Mouse (Mus musculus) lung, postnatal 10 days (tissue): ENCODE data around the gene Txndc16.

Experiments
- DNase-seq: peaks from one replicate; pipeline ENCODE4 v3.0.0; 2021

The Txndc16 gene

DNA sequence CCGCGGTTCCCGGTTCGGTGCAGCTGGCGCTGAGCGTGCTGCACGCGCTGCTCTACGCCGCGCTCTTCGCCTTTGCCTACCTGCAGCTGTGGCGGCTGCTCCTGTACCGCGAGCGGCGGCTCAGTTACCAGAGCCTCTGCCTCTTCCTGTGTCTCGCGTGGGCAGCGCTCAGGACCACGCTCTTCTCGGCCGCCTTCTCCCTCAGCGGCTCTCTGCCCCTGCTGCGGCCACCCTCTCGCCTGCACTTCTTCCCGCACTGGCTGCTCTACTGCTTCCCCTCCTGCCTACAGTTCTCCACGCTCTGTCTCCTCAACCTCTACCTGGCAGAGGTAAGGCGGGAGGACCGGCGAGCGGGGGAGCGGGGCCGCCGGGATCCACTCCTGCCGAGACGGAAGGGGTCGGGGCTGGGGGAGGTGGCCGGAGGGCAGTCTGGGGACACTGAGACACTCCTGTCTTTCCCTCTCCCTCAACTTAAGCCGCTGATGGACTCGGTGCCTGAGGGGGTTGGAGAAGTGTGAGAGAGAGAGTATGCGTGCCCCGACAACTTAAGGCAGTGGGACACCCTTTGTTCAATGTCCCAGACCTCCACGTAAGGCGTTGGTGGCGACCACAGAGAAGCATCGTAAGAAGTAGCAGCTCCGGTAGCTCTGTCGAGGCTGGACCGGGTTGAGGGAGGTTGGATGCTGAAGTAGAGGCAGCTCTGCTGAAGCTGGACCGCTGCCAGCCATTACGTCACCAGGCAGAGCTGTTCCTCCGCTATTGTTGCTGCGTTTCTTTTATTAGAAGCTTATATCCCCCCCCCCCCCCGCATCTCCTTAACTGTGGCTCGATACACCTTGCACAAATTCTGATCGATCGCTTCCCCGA lies at the start of gene Txndc16:
Gene Txndc16 (minus strand): TSS at position 239 of the 867 bp plus-strand sequence.
- DNase-seq = peak; percentile 83

DNA sequence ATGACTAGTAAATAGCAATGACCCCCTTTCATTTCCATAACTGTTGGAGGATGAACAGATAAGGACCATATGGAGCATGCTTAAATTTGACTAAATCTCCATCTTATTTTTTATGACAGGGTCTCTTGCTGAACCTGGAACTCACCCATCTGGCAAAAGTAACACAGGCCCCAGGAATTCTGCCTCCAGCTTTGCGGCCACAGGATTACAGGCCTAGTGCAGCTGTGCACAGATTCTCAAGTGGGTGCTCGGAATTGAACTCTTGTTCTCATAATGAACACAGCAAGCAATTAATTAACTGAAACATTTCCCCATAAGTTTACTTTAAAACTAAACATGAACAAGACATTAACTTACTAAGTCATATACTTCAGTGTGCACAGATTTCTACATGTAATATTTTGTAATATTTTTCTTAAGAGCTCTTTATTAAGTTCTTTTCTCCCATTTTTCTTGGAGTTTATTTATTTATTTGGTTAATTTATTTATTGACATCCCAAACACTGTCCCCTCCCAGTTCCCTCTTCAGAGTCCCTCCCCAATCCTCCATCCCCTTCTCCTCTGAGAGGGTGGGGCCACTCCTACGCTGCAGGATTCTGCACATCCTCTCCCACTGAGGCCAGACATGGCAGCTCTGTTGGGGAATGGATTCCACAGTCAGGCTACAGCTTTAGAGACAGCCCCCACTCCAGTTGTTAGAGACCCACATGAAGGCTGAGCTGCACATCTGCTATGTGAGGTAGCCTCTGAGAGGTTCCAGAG lies 43.9 kb upstream of the Txndc16 start:
- no peak for DNase-seq

DNA sequence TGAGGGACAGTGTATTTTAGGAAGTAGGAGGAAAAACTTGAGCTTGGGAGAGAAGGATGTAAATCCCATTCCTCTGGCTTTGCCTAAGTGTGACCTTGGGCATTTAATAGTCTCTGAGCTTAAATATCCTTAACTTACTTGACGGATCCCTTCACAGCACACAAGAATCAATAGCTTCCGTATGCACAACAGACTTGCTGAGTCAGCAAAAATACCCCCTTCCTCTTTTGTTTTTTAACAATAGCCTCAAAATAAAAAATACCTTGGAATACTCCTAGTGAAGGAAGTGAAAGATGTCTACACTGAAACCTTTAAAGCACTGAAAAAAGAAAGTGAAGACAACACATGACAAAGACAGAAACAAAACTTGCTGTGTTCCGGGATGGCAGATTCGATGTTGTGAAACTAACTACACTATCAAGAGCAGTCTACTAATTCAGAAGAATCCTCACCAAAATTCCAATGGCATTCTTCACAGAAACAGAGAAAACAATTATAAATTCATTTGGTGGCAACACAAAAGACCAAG lies 31.5 kb upstream of the Txndc16 start:
- DNase-seq = no peak

DNA sequence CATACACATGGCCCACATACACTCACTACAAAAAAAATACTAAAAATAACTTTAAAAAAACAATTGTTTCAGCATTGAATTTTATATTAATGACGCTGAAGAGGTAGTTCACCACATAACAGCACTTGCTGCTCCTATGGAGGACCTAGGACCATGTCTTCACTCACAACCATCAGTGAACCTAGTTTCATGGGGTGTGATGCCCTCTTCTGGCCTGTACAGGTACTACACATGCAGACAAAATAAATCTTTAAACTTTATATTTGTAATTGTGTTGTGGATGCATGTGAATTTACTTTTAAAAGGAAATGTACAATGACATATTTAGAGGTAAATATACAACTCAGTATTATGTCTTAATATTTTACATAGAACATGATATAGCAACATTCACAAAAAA lies 21.5 kb upstream of the Txndc16 start:
- no peak for DNase-seq

DNA sequence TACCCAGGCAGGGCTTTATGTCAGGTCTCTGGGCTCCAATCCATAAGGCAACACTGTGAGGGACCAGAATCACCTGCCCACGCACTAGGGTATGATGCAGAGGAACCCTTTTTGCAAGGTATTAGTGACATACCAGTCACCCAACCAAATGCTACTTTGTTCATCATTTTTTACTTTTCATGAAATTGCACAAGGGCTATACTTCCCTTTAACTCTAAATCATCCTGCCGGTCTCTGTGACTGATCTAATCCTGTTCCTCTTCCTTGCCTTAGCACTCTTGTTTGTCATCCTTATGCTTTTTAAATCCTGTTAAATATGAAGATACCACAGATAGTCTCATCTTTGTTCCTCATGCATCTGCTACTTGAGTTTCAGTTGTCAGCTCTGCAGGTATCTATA lies 18.9 kb upstream of the Txndc16 start:
- DNase-seq = no peak

DNA sequence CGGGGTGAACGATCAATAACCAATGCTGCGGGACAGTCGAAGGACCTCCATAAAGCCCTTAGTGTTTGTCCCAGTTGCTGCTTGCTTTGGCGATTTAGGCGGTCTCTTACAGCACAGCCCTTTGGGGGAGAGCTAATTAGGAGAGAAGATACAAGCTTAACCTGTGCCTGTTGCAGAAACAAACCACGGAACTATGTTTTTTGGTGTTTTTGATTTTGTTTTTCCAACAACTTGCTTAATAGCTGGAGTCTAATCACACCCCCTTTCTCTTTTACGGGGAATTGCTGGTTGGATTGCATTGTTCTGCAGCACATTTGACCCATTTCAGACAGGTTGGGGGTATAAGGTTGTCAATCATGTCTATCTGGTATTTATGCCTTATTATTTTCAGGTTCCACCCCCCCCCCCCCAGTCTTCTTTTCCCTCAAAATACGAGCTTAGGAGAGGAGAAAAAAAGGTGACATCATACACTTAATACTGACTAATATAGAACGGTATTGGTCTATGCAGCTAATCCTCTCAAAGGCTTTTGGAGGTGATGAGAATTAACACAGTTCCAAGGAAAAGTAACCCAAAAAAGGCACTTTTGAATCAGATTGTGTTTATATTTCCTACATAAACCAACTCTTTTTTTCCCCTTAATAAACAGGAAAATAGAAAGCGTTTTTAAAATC lies 966 bp upstream of the Txndc16 start:
- no peak for DNase-seq

DNA sequence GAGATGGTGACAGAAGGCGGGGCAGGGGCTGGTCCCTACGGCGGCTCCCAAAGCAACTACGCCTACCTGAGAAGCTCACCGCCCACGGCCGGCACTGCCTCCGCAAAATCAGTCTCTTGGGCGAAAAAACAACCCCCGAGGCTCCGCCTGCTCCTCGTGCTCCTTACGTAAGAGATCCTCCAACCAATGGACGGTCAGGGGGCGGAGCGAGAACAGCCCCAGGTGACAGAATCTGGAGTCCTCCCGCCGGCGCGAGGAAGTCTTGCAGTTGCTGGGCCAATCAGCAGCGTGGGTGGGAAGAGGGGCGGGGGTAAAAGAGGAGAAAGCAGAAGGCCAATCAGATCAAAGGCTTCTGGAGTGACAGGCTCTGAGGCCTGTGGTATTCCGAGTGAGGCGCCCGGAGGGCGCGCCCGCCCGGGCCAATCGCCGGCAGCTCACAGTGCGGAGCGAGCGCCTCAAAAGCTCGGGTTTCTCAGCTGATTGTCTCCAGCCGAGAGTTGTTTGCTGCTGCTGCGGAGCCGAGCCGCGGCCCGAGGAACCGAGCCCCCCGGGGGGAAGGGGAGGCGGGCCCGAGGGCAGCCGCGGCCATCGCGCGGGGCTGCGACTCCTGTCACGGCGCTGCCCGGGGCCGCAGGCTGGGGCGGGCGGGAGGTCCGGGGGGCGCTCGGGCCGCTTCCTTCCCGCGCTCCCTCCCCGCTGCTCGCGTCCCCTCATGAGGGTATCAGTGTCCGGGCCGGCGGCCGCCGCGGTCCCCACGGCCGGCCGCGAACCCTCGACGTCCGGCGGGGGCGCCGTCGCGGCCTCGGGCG lies 643 bp downstream of the Txndc16 start, which contains the start of gene Gpr137c:
Gene Gpr137c (plus strand): TSS at position 437 of the 809 bp plus-strand sequence.
- peak; percentile 100 for DNase-seq

DNA sequence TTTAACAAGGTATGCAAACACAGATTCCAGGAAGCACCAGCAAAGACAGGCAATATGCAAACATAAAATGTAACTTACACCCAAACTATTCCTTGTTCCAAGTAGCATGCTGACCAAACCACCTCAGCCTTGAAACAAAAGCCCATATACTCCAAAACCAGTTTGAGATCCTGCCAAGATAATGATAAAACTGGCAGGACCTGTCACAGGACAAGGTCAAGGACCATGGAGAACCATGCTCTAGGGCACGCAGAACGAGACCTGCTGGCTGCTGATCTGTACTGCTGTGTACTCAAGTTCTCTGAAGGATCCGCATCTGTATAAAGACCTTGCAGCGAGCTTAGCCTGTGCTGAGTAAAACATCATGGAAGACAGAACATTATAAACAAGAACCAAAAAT lies 2.4 kb downstream of the Txndc16 start:
- no peak for DNase-seq

DNA sequence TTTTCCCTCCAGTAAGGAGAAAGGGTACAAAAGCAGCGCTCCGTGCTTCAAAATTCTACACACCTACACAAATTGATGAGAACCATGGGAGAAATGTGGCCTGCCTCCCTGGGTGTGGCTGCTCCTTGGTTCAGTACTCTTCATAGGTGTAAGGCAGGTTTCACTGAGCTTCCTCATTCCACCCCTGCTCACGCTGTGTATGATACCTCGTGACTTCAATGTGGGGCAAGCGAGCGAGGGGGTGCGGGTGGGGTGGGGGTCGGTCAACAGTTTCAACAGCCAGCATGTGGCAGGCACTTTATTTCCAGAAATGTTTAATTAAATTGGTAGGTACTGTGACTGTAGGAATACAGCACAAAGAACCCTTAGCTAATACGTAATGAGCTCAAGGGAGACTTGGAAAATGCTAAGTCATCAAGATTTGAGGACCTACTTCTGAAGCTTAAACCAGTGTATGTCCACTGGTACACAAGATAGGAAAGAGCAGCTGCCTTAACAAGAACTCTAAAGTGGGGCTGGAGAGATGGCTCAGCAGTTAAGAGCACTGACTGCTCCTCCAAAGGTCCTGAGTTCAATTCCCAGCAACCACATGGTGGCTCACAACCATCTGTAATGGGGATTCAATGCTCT lies 3.3 kb downstream of the Txndc16 start:
- no peak for DNase-seq

DNA sequence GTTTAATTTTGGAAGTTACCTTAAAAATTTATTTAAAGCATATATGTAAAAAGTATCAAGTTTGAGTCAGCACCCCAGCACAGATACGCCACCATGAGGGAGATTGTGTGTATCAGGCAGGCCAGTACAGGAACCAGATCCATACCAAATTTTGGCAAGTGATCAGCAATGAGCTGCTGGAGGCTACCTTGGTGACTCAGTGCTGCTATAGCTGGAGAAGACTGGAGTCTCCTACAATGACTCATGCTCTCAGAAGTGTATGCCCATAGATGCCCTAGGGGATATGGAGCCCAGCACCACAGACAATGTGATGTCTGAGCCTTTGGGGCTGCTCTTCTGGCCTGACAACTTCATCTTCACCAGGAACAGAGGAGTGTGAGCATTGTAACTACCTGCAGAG lies 8.7 kb downstream of the Txndc16 start:
- no peak for DNase-seq

DNA sequence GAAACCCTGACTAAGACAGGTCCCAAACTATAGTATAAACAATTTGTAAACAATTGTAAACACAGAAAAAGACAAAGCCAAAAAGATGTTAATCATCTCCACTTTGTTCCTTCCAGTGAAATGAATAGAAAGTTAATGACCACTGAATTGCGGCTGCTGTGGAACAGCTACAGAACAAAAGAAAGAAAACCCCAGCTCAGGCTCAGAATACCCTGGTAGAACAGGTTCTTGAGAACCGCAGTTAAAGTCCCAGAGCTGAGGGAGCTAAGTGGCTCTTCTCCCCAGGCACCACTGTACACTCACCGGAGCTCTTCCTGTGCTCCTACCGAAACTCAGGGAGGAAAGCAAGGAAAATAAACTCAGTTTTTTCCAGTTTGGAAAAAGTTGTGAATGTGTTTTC lies 9.4 kb downstream of the Txndc16 start:
- DNase-seq = no peak

DNA sequence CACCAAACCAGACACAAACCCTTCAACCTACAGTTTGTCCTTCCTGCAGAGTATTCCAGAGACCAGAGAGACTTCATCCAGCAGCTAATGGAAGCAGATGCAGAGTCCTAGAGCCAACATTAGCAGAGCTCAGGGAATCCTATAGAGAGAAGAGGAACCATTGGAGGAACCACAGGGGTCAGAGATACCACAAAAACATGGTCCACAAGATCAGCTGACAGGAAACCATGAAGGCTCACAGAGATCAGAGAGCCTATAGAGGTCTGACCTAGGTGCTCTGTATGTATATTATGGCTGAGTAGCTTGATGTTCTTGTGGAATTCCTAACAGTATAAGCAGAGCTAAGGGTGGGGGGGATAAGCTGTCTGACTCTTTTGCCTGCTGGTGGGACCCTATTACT lies 19.5 kb downstream of the Txndc16 start:
- no peak for DNase-seq

DNA sequence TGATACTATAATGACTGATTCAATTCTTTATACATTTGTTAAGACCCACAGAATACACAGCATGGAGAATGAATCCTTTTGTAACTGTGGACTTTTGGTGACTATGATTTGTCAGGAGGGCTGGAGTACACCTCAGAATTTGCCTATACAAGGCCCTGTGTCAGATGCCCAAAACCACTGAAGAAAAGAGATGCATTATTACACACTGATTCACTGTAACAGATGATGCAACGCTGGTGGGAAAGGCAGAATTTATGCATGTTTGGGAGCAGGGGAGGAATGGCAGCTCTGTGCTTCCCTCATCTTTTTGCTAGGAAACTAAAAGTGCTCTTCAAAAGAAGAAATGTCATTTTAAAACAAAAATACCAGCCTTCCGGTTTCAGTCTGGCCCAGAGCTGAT lies 29.1 kb downstream of the Txndc16 start:
- no peak for DNase-seq

DNA sequence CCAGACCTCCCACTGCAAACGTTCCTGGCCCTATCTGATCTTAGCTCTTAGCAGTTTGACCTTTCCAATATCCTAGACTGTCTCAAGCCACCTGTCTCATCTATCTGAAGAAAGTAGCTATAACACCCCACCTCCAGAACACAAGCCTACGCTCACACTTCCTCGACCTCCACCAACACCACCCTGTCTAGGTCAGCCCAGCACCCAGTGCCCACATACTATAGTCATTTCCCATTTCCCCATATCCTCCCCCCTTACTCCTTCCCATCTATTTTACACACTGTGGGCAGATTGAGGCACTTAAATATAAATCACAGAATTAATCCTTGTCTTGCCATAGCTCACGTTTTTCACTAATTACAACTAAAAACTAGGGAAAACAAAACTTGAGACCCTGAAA lies 38.5 kb downstream of the Txndc16 start:
- DNase-seq = no peak

DNA sequence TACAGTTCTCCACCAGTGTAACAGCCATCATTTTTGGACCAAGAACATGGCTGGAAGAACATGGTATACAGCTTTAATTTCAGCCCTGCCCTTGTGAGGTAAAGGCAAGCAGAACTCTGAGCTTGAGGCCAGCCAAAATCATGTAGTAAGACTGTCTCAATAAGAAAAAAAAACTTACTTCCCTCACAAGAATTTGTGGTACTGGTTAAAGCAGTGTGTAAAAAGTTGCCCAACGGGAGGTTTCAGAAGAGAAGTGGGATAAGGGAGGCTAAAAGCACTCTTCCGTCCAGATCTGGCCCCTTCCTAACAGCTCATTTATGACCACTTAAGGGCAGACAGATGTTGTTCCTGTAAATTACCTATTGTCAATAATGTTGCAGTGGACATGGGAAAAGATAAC lies 40.5 kb downstream of the Txndc16 start:
- no peak for DNase-seq

DNA sequence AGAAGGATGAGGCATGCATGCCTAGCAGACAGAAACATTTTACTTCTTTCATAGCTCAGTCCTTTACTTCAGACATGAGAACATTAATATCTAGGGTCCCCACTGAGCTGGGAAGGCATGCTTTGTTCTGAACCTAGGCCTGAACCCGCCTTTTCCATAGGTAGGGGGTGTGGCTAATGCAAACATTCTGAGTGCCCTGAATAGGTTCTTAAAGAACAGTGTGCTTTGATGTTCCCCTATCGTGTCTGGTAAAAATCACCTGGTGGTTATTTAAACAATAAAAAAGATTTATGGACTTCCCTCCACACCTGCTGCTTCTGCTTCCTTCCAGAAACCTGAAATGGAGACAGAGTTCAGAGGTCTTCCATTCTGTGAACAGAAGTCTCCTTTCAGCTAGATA lies 40.9 kb downstream of the Txndc16 start:
- DNase-seq = no peak

DNA sequence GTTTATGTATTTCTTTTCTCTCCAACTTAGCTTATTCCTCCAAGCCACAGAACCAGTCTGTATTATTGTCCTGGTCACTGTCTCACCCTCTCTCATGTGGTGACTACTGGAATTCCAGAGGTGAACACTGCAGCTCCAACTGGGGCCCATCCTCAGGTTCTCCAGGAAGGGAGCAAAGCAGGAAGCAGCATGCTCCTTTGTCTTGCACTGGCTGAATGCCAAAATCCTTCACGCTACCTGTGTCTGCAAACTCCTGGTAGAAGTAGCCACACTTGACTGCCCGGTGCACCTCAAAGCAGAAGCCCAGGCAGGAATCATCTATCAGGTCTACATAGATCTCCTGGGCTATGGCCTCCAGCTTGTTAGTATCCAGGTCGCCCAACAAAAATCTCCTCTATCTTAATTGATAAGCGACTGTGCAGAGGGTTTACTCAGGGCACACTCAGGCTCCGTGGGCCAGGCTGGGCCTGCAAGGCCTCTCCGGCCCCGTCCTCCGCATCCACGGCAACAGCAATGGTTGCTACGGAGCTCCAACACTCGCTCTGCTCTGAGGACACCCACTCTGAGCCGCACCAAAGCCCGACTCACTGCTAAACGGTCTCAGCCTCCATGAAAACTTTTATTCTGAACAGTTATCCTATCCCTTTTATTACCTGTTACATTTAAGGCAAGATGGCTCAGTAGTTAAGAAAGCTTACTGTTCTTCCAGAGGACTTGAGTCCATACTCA lies 45.0 kb downstream of the Txndc16 start:
- DNase-seq = no peak

DNA sequence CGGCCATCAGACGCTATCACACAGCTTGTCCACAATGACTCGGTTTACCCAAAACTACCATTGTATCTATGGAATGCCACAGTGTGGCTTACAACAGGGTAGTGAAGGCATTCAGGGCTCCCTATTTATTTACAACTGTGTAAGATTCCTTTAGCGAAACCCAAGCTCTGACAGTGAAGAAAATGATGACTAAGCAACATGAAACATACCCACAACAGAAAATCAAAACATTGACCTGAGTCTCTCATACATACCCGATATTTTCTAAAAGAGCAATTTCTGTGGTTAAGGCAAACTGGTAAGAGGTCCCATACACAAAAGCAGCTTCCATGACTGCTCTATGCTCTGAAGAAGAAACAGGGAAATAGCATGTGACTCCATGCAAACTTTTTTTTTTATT lies 47.9 kb downstream of the Txndc16 start:
- no peak for DNase-seq

DNA sequence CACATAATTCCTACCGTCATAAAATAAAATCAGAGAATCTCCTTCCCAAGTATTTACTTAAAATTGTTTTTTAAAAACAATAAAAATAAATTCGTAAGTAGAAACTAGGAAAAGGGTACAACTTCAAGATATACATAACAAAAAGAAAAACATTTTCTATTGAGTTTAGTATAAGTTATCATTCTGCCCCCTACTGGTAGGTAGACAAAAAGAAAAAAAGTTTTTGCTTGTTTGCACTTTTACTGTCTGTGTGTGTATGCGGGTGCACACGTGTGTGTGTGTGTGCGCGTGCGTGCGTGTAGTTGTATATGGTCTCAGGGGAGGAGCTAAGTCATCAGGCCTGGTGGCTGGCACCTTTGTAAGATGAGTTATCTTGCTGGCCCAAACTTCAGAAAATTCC lies 52.8 kb downstream of the Txndc16 start:
- no peak for DNase-seq

DNA sequence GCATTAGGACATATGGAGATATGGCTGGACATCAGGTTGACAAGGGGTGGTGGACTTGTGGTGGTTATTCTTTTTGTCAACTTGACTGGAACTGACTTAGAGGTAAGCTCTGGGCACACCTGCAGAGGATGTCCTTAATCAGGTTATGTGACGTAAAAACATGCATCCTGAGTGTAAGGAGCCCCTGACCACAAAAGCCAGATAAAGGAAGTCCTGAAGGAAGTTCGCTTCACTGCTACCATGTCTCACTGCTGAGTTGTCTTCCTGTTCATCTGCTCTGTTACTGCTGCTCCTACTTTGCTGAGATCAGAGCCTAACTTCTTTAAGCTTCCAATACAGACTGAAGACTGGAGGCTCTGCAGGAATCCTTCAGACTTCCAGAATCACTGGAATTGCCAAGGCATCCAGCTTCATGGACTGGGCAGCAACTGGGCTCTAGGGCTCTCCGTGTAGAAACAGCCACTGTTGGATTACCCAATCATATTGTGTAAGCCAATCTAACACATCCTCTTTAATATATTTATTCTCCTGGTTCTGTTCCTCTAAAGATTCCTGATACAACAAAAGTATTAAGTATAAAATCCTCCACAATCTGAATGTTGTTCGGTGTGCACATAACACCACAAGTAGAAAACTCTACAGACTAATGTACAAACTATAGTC lies 64.5 kb downstream of the Txndc16 start:
- DNase-seq = no peak

DNA sequence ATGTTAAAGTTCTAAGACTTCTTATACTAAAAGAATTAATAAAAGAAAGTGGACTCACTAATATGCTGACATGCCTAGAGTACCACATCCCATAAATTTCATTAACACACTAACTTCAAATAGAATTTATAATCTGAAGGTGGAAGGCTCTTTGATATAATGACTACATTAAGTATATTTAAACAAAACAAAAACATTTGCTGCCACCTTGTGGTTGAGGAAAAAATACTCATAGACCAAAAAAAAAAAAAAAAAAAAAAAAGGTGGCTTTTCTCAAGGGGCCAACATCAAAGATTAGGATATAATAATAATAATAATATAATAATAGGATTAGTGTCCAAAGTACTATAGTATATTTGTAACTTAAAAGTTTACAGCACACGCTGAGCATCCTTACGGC lies 66.9 kb downstream of the Txndc16 start:
- DNase-seq = no peak
